Mouse (Mus musculus) lung, postnatal 14 days (tissue): ENCODE data around the gene Reep1.
A peak's percentile ranks its signal among the peaks of the same experiment; 100 is the strongest.
"Not testable (repeated sequence)": the region's sequence is repeated elsewhere in the genome, so short reads cannot be mapped to it uniquely, and the experiment has no call there.

ENCODE experiments used
- DNase-seq: peaks from one replicate; pipeline ENCODE4 v3.0.0; 2021

The Reep1 gene

GRCm38 (mm10) chr6:71788348-71788747, 81.0 kb downstream of the Reep1 start:
- DNase-seq, result no peak

- DNase-seq, result no peak
These were observed 84.4 kb downstream of the Reep1 start for GRCm38 (mm10) chr6:71791771-71792170.

GRCm38 (mm10) chr6:71799391-71799790, 92.0 kb downstream of the Reep1 start:
- DNase-seq, result no peak

GRCm38 (mm10) chr6:71801011-71801713, 93.8 kb downstream of the Reep1 start:
- DNase-seq, result no peak

- DNase-seq, result no peak
These were observed 94.3 kb downstream of the Reep1 start for GRCm38 (mm10) chr6:71801714-71802094.

- DNase-seq, result no peak
These were observed 96.2 kb downstream of the Reep1 start for GRCm38 (mm10) chr6:71803609-71804008.

GRCm38 (mm10) chr6:71804061-71804829, 96.9 kb downstream of the Reep1 start:
- DNase-seq, result peak; percentile 66

GRCm38 (mm10) chr6:71806713-71807112, 99.4 kb downstream of the Reep1 start:
- no peak for DNase-seq

- DNase-seq, result no peak
These were observed 102.5 kb downstream of the Reep1 start for GRCm38 (mm10) chr6:71809890-71810289.

GRCm38 (mm10) chr6:71812820-71813219, 105.5 kb downstream of the Reep1 start:
- no peak for DNase-seq

- no peak for DNase-seq
These were observed 112.5 kb downstream of the Reep1 start for GRCm38 (mm10) chr6:71819764-71820292.

- no peak for DNase-seq
These were observed 115.7 kb downstream of the Reep1 start for GRCm38 (mm10) chr6:71823085-71823484.

- peak; percentile 88 for DNase-seq
These were observed 116.1 kb downstream of the Reep1 start for GRCm38 (mm10) chr6:71823488-71823887.

GRCm38 (mm10) chr6:71823961-71824360, 116.6 kb downstream of the Reep1 start:
- DNase-seq, result no peak

GRCm38 (mm10) chr6:71826869-71827268, 119.5 kb downstream of the Reep1 start, which contains the start of gene Mrpl35:
Gene Mrpl35 (minus strand): TSS chr6:71826969.
- no peak for DNase-seq

GRCm38 (mm10) chr6:71829768-71830167, 122.4 kb downstream of the Reep1 start:
- DNase-seq, result no peak

GRCm38 (mm10) chr6:71830690-71831580, 123.6 kb downstream of the Reep1 start, which contains the start of gene Immt:
Gene Immt (plus strand): TSS chr6:71831331.
- DNase-seq, result peak; percentile 97

- DNase-seq, result peak; percentile 94
These were observed 124.2 kb downstream of the Reep1 start for GRCm38 (mm10) chr6:71831581-71831960.

GRCm38 (mm10) chr6:71836811-71837210, 129.4 kb downstream of the Reep1 start:
- DNase-seq, result no peak

GRCm38 (mm10) chr6:71839815-71840214, 132.5 kb downstream of the Reep1 start:
- DNase-seq, result no peak

- no peak for DNase-seq
These were observed 133.4 kb downstream of the Reep1 start for GRCm38 (mm10) chr6:71840597-71841290.

GRCm38 (mm10) chr6:71846906-71847305, 139.5 kb downstream of the Reep1 start:
- DNase-seq, result not testable (repeated sequence)
